In the genomic region with DNA sequence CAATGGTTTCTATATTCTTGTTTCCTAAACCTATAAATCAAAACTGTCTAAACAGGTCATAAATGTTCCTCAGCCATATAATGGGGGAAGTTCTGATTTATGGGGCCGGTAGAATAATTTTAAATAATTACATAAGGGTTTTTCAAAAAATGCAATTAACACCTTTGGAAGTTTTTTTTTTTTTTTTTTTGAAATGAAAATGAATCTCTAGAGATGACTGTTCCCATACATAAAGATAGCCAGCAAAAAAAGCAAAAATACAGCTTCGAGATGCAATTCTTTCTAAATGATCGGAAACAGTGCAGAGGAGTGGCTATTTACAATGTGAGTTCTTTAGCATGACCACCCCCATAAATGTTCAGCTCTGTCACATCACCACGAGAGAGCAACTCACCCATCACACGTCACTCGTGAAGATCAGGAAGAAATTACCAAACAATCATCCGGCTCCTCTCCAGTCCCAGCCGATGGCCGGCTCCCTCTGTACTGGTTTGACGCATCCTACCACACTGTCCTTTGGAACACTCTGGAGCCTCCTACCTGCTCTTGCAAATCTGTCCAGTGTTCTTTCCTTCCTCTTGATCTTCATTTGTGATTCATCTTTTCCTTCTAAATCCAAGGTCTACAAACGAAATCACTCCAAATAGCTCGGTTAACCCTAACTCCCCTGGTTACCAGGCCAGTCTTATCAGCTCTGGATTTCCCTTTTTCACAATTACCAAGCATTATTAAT, we compare ENCODE assay signal across 12 mouse cellular contexts.
"Had no signal": no experiment of that assay in that cellular context is flagged by ENCODE, and none has a peak within 500 bp of the region (broad histone marks: within the 10 kb centered on the region; RNA-seq: fewer than 3 reads in every experiment).

No protein-coding gene starts in this region.

- DNase-seq: kidney, adult 11 months; layer of hippocampus, adult 9-11 months; liver, embryonic 13.5 days; lung, adult 2 months; thymus, adult 18-20 months; thymus, postnatal 36 days had no signal

- H3K9me3 ChIP-seq: liver, embryonic 13.5 days; midbrain, embryonic 12.5 days; midbrain, embryonic 15.5 days; neural tube, embryonic 12.5 days; neural tube, embryonic 15.5 days had no signal

- H3K9ac ChIP-seq: liver, embryonic 13.5 days; midbrain, embryonic 12.5 days; midbrain, embryonic 15.5 days; neural tube, embryonic 12.5 days; neural tube, embryonic 15.5 days had no signal

- H3K27ac ChIP-seq: layer of hippocampus, adult 2 months; liver, embryonic 13.5 days; macrophage; midbrain, embryonic 12.5 days; midbrain, embryonic 15.5 days; neural tube, embryonic 12.5 days; neural tube, embryonic 15.5 days had no signal

- H3K4me2 ChIP-seq: liver, embryonic 13.5 days; midbrain, embryonic 12.5 days; midbrain, embryonic 15.5 days; neural tube, embryonic 12.5 days; neural tube, embryonic 15.5 days had no signal

- H3K4me3 ChIP-seq: layer of hippocampus, adult 2 months; liver, embryonic 13.5 days; midbrain, embryonic 12.5 days; midbrain, embryonic 15.5 days; neural tube, embryonic 12.5 days; neural tube, embryonic 15.5 days had no signal

- ATAC-seq: midbrain, embryonic 15.5 days had no signal

- H3K27me3 ChIP-seq: liver, embryonic 13.5 days; midbrain, embryonic 12.5 days; midbrain, embryonic 15.5 days; neural tube, embryonic 12.5 days; neural tube, embryonic 15.5 days had no signal

- H3K4me1 ChIP-seq: midbrain, embryonic 15.5 days; neural tube, embryonic 15.5 days had no signal

- H3K36me3 ChIP-seq: liver, embryonic 13.5 days; midbrain, embryonic 12.5 days; midbrain, embryonic 15.5 days; neural tube, embryonic 12.5 days; neural tube, embryonic 15.5 days had no signal
